Mouse (Mus musculus) common myeloid progenitor, adult 5-6 weeks (primary cell): Measurements from ENCODE around the gene Mettl5. TPM values are rescaled to one million over a fixed set of nuclear protein-coding genes. Genes with fewer than 3 reads are reported as not detected.
"Not testable (repeated sequence)": the region's sequence is repeated elsewhere in the genome, so short reads cannot be mapped to it uniquely, and the experiment has no call there.

Experiments
- ATAC-seq: replicated peaks from 2 replicates; pipeline ENCODE4 v1.8.0; 2016; ENCODE audit warnings: low read depth, mild to moderate bottlenecking, moderate TSS enrichment, inconsistent platforms; ENCODE audit not compliant: poor library complexity, severe bottlenecking
- total RNA-seq: library from RNA; stranded (forward); fragments of 200-1000, 187-1606 nt; gene quantifications from 2 replicates; pipeline ENCODE4 v1.2.3, GENCODE M21; 2017

Gene Mettl5
- 48.1 and 48.3 TPM in 2 replicates for total RNA-seq

- peak; percentile 99 for ATAC-seq
Observed at GRCm38 (mm10) chr2:69885451-69886305, at the start of gene Mettl5. TSS of gene Mettl5 (minus strand) at chr2:69885615.

DNA sequence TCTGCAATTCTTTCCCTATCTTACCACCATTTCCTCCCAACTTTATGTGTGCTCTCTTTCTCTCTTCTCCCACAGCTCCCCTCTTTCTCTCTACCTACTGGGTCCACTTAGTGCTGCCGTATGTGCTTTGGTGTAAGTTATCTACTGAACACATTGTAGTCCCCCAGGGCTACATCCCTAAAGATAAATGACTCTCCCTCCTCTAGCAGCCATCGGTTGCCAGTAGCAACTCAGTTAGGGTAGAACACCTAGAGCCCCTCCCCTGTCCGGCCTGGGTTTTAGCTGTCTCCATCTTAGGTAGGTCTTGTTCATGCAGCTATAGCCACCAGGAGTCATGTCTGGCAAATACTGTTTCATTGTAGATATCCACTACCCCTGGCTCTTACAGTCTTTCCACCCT, 39.5 kb upstream of the Mettl5 start:
- 0 out of 2 replicates have a peak, but pooled peaks have one; percentile 29 for ATAC-seq

DNA sequence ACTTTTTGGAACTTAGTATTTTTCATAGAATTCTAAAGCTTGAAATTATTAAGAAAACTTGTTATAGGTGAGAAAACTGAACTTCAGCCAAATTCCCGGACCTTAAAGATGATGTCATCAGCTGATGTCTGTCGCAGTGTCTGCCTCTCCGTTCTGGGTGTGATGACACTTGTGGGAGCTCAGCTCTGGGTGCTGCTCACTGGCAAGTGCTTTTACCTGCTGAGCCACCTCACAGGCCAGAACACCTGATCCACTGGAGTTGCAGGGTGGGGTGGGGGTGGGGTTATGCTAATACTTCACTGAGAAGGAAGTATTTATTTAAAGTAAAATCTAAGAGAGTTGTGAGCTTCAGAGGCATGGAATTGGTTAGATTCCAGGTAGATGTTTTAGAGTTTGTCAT, 31.9 kb upstream of the Mettl5 start:
- no peak for ATAC-seq

GRCm38 (mm10) chr2:69912801-69913200, 27.4 kb upstream of the Mettl5 start:
- no peak for ATAC-seq

GRCm38 (mm10) chr2:69907394-69907793, 22.0 kb upstream of the Mettl5 start:
- ATAC-seq: not testable (repeated sequence)

- no peak for ATAC-seq
Observed at GRCm38 (mm10) chr2:69903541-69903940, 18.1 kb upstream of the Mettl5 start.

DNA sequence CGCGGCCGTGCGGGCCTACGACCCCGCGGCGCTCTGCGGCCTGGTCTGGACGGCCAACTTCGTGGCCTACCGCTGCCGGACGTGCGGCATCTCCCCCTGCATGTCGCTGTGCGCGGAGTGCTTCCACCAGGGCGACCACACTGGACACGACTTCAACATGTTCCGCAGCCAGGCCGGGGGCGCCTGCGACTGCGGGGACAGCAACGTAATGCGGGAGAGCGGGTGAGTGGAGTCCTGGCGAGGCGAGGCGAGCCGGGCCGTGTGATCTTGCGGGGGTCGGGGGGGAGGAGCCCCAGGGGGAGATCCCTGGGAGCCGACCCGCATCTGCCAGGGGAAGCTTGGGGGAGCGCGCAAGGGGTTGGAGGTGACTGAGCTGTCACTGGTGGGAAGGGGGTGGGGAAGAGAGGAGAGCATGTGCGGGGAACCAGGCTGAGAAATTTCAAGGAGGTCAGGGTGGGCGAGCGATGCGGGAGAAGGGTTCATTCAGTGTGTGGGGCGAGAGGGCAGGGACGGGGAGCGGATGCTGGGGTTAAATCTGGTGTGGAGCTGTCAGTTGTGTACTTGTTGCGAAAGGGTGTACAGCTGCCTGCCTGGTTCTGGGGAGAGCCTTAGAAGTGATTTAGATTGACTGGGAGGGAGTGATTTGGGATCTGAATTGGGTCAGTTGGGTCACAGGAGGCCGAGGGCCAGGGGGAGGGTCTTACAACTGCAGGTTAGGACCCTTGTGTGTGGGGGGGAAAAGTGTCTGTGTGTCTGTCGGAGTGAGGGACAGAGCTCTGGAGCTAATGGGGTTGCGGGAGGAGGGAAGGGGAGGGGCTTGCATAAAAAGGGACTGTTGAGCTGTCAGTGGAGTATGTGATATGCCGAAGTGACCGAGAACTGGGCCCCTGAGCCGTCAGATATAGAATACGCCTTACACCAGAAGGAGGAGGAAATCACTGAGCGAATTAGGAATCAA, 12.5 kb upstream of the Mettl5 start:
- ATAC-seq: peak; percentile 78

DNA sequence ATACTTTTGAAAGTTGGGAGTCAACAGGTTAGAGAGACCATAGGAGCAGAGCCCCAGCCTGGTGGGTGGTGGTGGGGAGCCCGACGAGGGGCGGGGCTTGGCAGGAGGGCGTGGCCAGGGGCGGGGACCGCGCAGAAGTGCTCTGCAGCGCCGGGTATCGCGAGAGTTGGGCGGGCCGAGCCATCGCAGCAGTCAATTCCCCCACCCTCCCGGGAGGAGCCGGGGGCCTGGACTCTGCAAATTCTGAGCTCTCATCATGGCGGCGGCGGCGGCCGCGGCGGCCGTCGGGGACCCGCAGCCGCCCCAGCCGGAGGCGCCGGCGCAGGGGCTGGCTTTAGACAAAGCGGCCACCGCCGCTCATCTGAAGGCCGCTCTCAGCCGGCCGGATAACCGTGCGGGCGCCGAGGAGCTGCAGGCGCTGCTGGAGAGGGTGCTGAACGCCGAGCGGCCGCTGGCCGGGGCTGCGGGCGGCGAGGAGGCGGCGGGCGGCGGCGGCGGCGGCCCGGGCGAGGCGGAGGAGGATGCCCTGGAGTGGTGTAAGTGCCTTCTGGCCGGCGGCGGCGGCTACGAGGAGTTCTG, 11.7 kb upstream of the Mettl5 start, which contains the start of gene Ubr3:
Gene Ubr3 (plus strand): TSS at position 208 of the 579 bp plus-strand sequence.
- ATAC-seq: peak; percentile 91

GRCm38 (mm10) chr2:69896224-69896581, 10.8 kb upstream of the Mettl5 start:
- ATAC-seq: no peak

DNA sequence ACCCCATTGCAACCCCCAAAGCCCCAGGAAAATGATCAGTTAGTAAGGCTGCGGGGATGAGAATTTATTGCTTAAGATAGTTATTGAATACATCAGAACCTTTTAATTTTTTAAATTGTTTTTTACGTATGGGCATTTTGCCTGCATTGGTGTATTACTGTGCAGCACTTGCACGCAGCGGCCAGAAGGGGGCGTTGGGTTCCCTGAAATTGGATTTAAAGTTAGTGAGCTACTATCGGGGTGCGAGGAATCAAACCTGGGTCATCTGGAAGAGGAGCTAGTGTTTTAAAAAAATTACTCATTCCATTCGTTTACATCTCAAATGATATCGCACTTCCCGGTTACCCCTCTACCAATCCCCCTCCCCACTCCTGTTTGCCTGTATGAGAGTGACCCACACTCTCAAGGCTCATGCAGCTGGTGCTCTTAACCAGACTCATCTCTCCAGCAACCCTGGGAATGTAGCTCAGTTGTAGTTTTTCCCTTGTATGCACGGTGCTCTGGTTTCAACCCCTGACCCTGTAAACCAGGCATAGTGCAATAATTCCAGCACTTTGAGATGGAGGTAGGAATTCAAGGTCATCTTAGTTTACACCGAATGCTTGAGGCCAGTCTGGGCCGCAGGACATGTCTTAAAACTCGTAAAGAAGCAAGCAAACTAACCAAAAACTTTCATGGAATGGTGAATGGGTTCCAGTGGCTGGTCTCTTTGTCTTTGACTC, 10.2 kb upstream of the Mettl5 start:
- ATAC-seq: no peak

- ATAC-seq: no peak
Observed at GRCm38 (mm10) chr2:69893891-69894290, 8.5 kb upstream of the Mettl5 start.

DNA sequence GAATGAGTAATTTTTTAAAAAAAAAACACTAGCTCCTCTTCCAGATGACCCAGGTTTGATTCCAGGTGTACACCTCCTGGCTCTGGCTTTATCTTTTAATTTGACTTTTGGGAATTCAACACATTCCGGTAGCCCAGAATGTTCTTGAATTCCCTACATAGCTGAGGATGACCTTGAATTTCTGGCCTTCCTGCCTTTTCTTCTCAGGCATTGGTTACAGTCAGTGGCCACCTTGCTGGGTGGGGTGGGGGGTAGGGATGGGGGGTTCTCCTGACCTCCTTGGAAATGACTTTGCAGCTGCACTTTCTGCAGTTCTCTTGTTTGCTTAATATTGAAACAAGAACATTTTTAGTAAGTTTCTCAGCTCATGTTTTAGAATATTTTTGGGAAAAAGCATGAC, 7.7 kb upstream of the Mettl5 start:
- ATAC-seq: no peak

DNA sequence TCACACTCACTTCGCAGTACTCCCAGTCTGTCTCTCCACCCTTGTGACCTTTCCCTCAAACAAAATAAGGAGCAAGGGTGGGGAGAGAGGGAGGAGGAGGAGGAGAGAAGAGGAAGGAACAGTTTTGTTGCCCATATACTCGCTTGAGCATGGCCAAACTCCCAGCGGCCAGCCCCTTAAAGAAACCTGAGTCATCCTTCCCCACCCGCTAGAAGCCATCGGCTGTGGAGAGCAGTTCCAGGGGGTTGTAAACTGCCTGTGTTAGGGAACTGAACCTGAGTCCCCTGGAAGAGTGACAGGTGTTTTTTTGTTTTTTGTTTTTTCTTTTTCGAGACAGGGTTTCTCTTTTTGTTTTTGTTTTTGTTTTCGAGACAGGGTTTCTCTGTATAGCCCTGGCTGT, 5.4 kb upstream of the Mettl5 start:
- ATAC-seq: peak; percentile 77

DNA sequence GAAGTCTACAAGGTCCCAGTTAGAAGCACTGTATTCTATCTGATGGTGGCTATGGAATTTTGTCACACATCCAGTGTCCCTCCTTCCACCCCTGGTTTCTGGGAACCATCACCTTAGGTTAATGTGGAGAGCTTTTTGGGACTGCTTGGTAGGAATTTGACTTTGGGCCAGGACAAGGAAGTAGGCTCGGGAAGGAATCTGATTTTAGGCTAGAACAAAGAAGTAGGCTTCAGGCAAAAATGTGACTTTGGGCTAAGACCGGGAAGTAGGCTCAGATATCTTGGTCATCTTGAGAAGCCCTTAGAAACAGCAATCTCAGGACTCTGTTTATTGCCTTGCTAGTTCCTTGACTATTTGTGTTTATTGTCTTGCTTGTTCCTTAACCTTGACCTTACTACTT, 3.5 kb upstream of the Mettl5 start:
- ATAC-seq: no peak

DNA sequence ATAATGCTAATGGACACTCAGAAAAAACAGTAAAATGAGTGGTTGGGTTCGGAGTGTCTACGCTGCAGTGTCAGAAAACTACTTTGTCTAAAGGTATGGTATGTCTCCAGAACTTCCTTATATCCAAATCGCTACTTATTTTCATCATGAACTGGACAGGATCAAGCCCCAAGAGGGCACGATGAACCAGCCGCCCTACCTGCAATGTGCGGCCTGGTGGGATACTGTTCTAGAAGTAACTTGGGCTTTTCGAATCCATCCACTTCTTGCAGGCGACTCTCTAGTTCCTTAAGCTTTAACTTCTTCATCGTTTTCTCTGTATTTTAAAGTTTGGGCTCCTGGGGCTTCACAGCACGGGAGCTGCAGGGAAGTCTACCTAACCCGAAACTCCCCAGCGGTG, 365 bp downstream of the Mettl5 start:
- ATAC-seq: 0 out of 2 replicates have a peak, but pooled peaks have one; percentile 5

- ATAC-seq: no peak
Observed at GRCm38 (mm10) chr2:69884581-69884980, 834 bp downstream of the Mettl5 start.

GRCm38 (mm10) chr2:69883990-69884391, 1.4 kb downstream of the Mettl5 start:
- no peak for ATAC-seq

DNA sequence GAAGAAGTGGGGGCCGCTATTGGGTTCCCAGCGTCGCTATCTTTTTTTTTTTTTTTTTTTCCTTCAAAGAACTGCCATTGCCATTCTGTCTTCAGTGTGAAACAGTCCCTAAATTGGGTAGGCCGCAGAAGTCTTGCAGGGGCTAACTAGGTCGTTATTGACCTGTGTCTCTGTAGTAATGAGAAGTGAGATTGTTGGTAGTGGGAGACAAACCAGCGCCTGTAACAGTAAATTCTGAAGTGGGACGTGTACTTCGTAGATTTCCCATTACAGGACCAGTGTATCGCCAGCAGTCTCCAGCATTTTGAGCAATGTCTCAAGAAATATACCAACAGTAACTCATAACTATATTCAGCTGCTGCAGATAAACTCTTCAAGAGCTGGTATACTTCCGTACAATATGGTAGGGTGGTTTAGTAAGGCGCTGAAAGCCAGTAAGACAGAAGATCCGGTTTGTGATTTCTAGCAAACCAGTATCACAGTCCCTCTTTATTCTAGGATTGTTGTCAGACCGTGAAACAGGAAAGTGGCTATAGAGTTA, 23.2 kb downstream of the Mettl5 start:
- no peak for ATAC-seq

GRCm38 (mm10) chr2:69861485-69862091, 23.8 kb downstream of the Mettl5 start, which contains the start of gene Ssb:
TSS of gene Ssb (plus strand) at chr2:69861562.
- ATAC-seq: peak; percentile 88
